Mouse (Mus musculus): ENCODE data around the gene Glis3.

GRCm38 (mm10) chr19:28527446-28527845 is 152.4 kb downstream of the Glis3 start:
- TF ChIP-seq POLR2A (IDR thresholded peaks at IDR 0.05; ENCODE audit: control insufficient read depth, low read depth, low read length) (no peak), CTCF (IDR thresholded peaks at IDR 0.05; ENCODE audit: control insufficient read depth, insufficient read depth, insufficient replicate concordance, low read depth, low read length) (no peak)
